Mouse (Mus musculus) intestine, postnatal 0 days (tissue): ENCODE data around the gene Capn8. TPM values are rescaled to one million over a fixed set of nuclear protein-coding genes. Genes with fewer than 3 reads are reported as not detected.

Source experiments
- ATAC-seq: fragments of 200-750 bp; cut with Nextera tagmentation; 2 replicates; pipeline ENCODE4 v1.8.0; 2017; ENCODE audit warnings: mild to moderate bottlenecking, moderate TSS enrichment, moderate library complexity
- H3K27ac ChIP-seq: fragments of 300-500 bp; sonication (generic); 2 replicates; pipeline ENCODE4 v1.5.1; 2014; ENCODE audit warnings: mild to moderate bottlenecking, low read depth, low read length, moderate library complexity
- H3K27me3 ChIP-seq: fragments of 300-500 bp; sonication (generic); replicated peaks from 2 replicates; pipeline ENCODE4 v1.6.1; 2014; ENCODE audit warnings: low read length, mixed read lengths; ENCODE audit not compliant: control insufficient read depth, insufficient read depth
- H3K36me3 ChIP-seq: fragments of 300-500 bp; sonication (generic); 2 replicates; pipeline ENCODE4 v1.6.1; 2014; ENCODE audit warnings: mild to moderate bottlenecking, moderate library complexity; ENCODE audit not compliant: control insufficient read depth, insufficient read depth
- H3K4me1 ChIP-seq: fragments of 300-500 bp; sonication (generic); replicated peaks from 2 replicates; pipeline ENCODE4 v1.6.1; 2014; ENCODE audit warnings: antibody characterized with exemption, low read length, mixed read lengths; ENCODE audit not compliant: control insufficient read depth, insufficient read depth
- H3K4me2 ChIP-seq: fragments of 300-500 bp; sonication (generic); replicated peaks from 2 replicates; pipeline ENCODE4 v1.6.1; 2014; ENCODE audit warnings: low read depth, mild to moderate bottlenecking, moderate library complexity
- H3K4me3 ChIP-seq: fragments of 300-500 bp; sonication (generic); 2 replicates; pipeline ENCODE4 v1.5.1; 2014; ENCODE audit warnings: low read depth, low read length
- H3K9ac ChIP-seq: fragments of 300-500 bp; sonication (generic); 2 replicates; pipeline ENCODE4 v1.6.1; 2014; ENCODE audit warnings: mild to moderate bottlenecking, low read depth, low read length
- H3K9me3 ChIP-seq: fragments of 300-500 bp; sonication (generic); 2 replicates; pipeline ENCODE4 v1.6.1; 2016; ENCODE audit warnings: mixed run types; ENCODE audit not compliant: control insufficient read depth
- CTCF ChIP-seq: sonication (generic); IDR thresholded peaks from 2 replicates; pipeline ENCODE4 v1.5.1; 2016; ENCODE audit warnings: low read depth, mild to moderate bottlenecking, control low read depth, antibody characterized with exemption, moderate library complexity
- WGBS: fragments of 180-500 bp; shearing (Covaris S2); extraction: QIAGEN DNeasy Blood & Tissue Kit; methylation state at CpG from one replicate; pipeline ENCODE4 v1.1.7; 2014; 5-methylcytosine and 5-hydroxymethylcytosine counted together
- polyA plus RNA-seq: library from polyadenylated mRNA; unstranded; fragments of >200 nt; fragmentation: Nextera tagmentation; extraction: Ambion mirVana; gene quantifications from 2 replicates; pipeline ENCODE4 v1.2.1, GENCODE M21; 2015

Gene Capn8
- polyA plus RNA-seq, 1 experiment from 2014 or later = 1.0 TPM

GRCm38 (mm10) chr1:182678151-182678550 is 113.3 kb downstream of the Capn8 start:
- Histone ChIP-seq H3K36me3 (no peaks in the 10 kb centered on the region), H3K9me3 (no peaks in the 10 kb centered on the region), H3K9ac (no peak overlapping the region), H3K27ac (no peak overlapping the region), H3K27me3 (no peaks in the 10 kb centered on the region), H3K4me1 (no peaks in the 10 kb centered on the region), H3K4me2 (no peak overlapping the region), H3K4me3 (no peak overlapping the region)
- no peak for TF ChIP-seq CTCF
- 96% methylated on average over 17 of the region's 17 CpGs for WGBS
- no peak for ATAC-seq

DNA sequence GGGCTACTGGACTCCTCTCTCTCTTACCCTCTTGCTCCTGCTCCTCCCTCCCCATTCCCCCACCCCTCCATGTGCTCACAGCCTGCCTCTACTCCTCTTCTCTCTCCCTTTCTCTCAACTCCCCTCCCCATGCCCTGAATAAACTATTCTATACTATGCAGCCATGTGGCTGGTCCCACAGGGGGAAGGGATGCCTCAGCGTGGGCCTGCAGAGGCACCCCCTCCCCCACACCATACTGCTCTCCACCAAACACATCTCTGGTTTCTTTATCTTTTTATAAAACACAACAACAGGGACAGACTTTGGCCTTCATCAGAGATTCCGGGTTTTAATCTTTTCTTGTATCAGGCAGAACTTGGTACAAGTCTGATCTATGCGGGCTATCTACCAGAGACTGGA is 114.4 kb downstream of the Capn8 start:
- Histone ChIP-seq H3K4me3 (no peak overlapping the region), H3K9me3 (no peaks in the 10 kb centered on the region), H3K4me2 (no peak overlapping the region), H3K9ac (no peak overlapping the region), H3K27me3 (no peaks in the 10 kb centered on the region), H3K36me3 (no peaks in the 10 kb centered on the region), H3K27ac (no peak overlapping the region), H3K4me1 (no peaks in the 10 kb centered on the region)
- ATAC-seq = no peak
- TF ChIP-seq CTCF = no peak
- 49% methylated on average over 3 of the region's 3 CpGs for WGBS

- H3K27me3 ChIP-seq = no peaks in the 10 kb centered on the region
- H3K36me3 ChIP-seq = no peaks in the 10 kb centered on the region
- no peak for TF ChIP-seq CTCF
- H3K9ac ChIP-seq = no peak overlapping the region
- ATAC-seq = no peak
- H3K27ac ChIP-seq = no peak overlapping the region
- 40% methylated on average over 7 of the region's 7 CpGs for WGBS
- no peaks in the 10 kb centered on the region for H3K9me3 ChIP-seq
- H3K4me1 ChIP-seq = no peaks in the 10 kb centered on the region
- H3K4me2 ChIP-seq = no peak overlapping the region
- no peak overlapping the region for H3K4me3 ChIP-seq
These were observed 114.8 kb downstream of the Capn8 start for GRCm38 (mm10) chr1:182679582-182679981.

Other genes with a start within 250 kb of the Capn8 start
- gene Fbxo28, start 223.4 kb upstream of the Capn8 start, polyA plus RNA-seq = 9.7 and 10.6 TPM in 2 replicates
- gene Trp53bp2, start 155.8 kb upstream of the Capn8 start, polyA plus RNA-seq = 10.8 and 11.1 TPM in 2 replicates
- 31.8 and 34.0 TPM in 2 replicates for gene Capn2, start 47.4 kb upstream of the Capn8 start, polyA plus RNA-seq
- gene Ccdc185, start 184.2 kb downstream of the Capn8 start, polyA plus RNA-seq = not detected in 2 replicates
- 4.6 and 5.3 TPM in 2 replicates for gene Susd4, start 198.9 kb downstream of the Capn8 start, polyA plus RNA-seq